8 mouse cellular contexts compared by ENCODE assay signal in the genomic region with DNA sequence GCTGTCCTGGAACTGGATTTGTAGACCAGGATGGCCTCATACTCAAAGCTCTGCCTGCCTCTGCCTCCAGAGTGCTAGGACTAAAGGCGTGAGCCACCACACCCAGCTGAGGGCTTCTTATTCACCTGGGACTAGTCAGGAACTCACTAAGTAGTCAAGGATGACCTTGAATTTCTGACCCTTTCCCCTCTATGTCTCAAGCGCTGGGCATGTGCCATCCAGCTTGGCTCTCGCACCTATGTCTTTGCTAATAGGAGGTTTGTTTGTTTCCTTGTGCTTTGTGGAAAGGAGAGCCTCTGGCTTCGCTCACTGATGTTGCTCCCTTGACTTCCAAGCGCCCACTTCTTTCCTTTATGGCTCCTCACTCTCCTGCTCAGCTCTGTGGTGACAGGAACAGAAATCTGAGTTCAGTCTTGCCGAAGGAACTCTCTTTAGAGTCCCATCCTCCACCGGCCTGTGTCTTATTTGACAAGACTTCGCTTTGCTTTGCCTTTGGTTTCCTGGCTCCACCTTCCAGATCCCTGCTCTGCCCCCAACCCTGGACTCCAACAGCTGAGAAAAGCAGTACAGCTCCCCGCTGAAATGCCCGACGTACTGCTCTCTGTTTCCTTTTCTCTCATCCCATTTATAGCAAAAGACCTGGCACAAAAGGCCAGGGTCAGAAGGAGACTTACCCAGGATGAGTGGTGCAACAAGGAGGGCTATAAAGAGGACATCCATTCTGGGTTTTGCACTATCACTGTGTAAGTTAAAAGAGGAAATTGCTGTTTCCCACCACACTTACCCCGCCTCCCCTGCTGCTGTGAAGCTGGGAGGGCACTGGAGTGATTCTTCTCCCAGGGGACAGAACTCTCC. TPM values are rescaled to one million over a fixed set of nuclear protein-coding genes. Genes with fewer than 3 reads are reported as not detected.
DNase-seq lines count a peak whose midpoint lies in the region; ATAC-seq and TF ChIP-seq lines count a peak whose summit lies in the region.

BC028528 (minus strand) TSS at position 795 of the 855 bp plus-strand sequence.

- H3K36me3 ChIP-seq in testis, adult 2 months (ENCODE audit: control insufficient read depth, insufficient read depth, low read length), result no peaks in the 10 kb centered on the region
- H3K36me3 ChIP-seq in embryonic facial prominence, embryonic 11.5 days (replicated peaks; ENCODE audit: control insufficient read depth, insufficient read depth, low read depth, low read length), result no peaks in the 10 kb centered on the region
- no peaks in the 10 kb centered on the region; the same call in 1 of the 2 replicates for H3K36me3 ChIP-seq in liver, adult 2 months (ENCODE audit: control insufficient read depth, insufficient read depth, low read length)
- H3K36me3 ChIP-seq in midbrain, embryonic 16.5 days (ENCODE audit: control insufficient read depth, insufficient read depth, low read length), result no peaks in the 10 kb centered on the region

- no peak within 1 kb of the TSS; the same call in none of the 2 replicates for H3K4me3 ChIP-seq in testis, adult 2 months (ENCODE audit: control insufficient read depth, low read depth, low read length)
- H3K4me3 ChIP-seq in embryonic facial prominence, embryonic 11.5 days (ENCODE audit: low read depth, low read length), result peak within 1 kb of the TSS; percentile 6; the same call in 1 of the 2 replicates
- peak within 1 kb of the TSS; percentile 12; the same call in 1 of the 2 replicates for H3K4me3 ChIP-seq in liver, adult 2 months (ENCODE audit: insufficient read depth, low read depth, low read length)
- H3K4me3 ChIP-seq in midbrain, embryonic 16.5 days (ENCODE audit: low read depth, low read length), result no peak within 1 kb of the TSS

- no peaks in the 10 kb centered on the region for H3K9me3 ChIP-seq in embryonic facial prominence, embryonic 11.5 days (replicated peaks; ENCODE audit: control insufficient read depth, low read length)
- no peaks in the 10 kb centered on the region for H3K9me3 ChIP-seq in midbrain, embryonic 16.5 days (replicated peaks; ENCODE audit: control insufficient read depth, low read length, poor library complexity, severe bottlenecking)

- no peak for ATAC-seq in embryonic facial prominence, embryonic 11.5 days (replicated peaks; ENCODE audit: insufficient number of reproducible peaks, low FRiP score, low TSS enrichment, low read depth)
- ATAC-seq in midbrain, embryonic 16.5 days, result no peak

- H3K4me1 ChIP-seq in testis, adult 2 months (ENCODE audit: control insufficient read depth, insufficient read depth, low read length), result peaks cover 5% of the 10 kb centered on the region
- H3K4me1 ChIP-seq in embryonic facial prominence, embryonic 11.5 days (ENCODE audit: control insufficient read depth, insufficient read depth, low read length), result peaks cover 2% of the 10 kb centered on the region
- H3K4me1 ChIP-seq in liver, adult 2 months (ENCODE audit: control insufficient read depth, insufficient read depth, low read length), result peaks cover 13% of the 10 kb centered on the region
- peaks cover 17% of the 10 kb centered on the region for H3K4me1 ChIP-seq in midbrain, embryonic 16.5 days (ENCODE audit: control insufficient read depth, insufficient read depth, low read length)

- peak within 1 kb of the TSS; percentile 51 for H3K9ac ChIP-seq in embryonic facial prominence, embryonic 11.5 days (replicated peaks; ENCODE audit: low read length)
- peak within 1 kb of the TSS; percentile 29; the same call in 1 of the 2 replicates for H3K9ac ChIP-seq in liver, adult 2 months (ENCODE audit: low read depth, low read length)
- no peak within 1 kb of the TSS for H3K9ac ChIP-seq in midbrain, embryonic 16.5 days (ENCODE audit: low read depth, low read length)

- intact Hi-C loops in heart, postnatal 10 days (cut with DNase I), result loop anchor here (2.0 kb wide), 1 partner anchor 15 kb away; no protein-coding TSS in a partner anchor

- 21% methylated on average over 12 of the region's 12 CpGs for WGBS in embryonic facial prominence, embryonic 11.5 days
- 47% methylated on average over 12 of the region's 12 CpGs for WGBS in liver, adult 2 months
- WGBS in midbrain, embryonic 16.5 days, result 27% methylated on average over 12 of the region's 12 CpGs

- no peak for TF ChIP-seq POLR2A in testis, adult 2 months (IDR thresholded peaks at IDR 0.05; ENCODE audit: control insufficient read depth, low read depth, low read length)
- TF ChIP-seq POLR2A in liver, adult 2 months (IDR thresholded peaks at IDR 0.05; ENCODE audit: extremely low read depth, insufficient read depth, low read length), result no peak

- no peak for DNase-seq in testis, postnatal 14 days (ENCODE audit: low spot score)
- DNase-seq in embryonic facial prominence, embryonic 11.5 days (ENCODE audit: low spot score), result peak; percentile 60
- DNase-seq in heart, postnatal 10 days, result peak; percentile 69 to 71
- DNase-seq in liver, adult 2 months (ENCODE audit: extremely low read depth, low read depth, low spot score), result peak; percentile 74
- DNase-seq in ovary, postnatal 36 days (ENCODE audit: low spot score), result no peak
- DNase-seq in cerebellum, postnatal 10 days, result no peak

- H3K27me3 ChIP-seq in testis, adult 2 months (ENCODE audit: control insufficient read depth, insufficient read depth, low read length), result no peaks in the 10 kb centered on the region
- H3K27me3 ChIP-seq in embryonic facial prominence, embryonic 11.5 days (ENCODE audit: control insufficient read depth, insufficient read depth, low read length), result no peaks in the 10 kb centered on the region
- no peaks in the 10 kb centered on the region for H3K27me3 ChIP-seq in liver, adult 2 months (ENCODE audit: control insufficient read depth, insufficient read depth, low read length)
- H3K27me3 ChIP-seq in midbrain, embryonic 16.5 days (ENCODE audit: control insufficient read depth, insufficient read depth, low read depth, low read length), result no peaks in the 10 kb centered on the region

- peak within 1 kb of the TSS; percentile 27 for H3K4me2 ChIP-seq in embryonic facial prominence, embryonic 11.5 days (ENCODE audit: low read depth, low read length)
- H3K4me2 ChIP-seq in midbrain, embryonic 16.5 days (ENCODE audit: low read length), result peak within 1 kb of the TSS; percentile 12; the same call in 1 of the 2 replicates

- H3K79me2 ChIP-seq in liver, adult 2 months (ENCODE audit: control insufficient read depth, insufficient read depth, low read length), result no peaks in the 10 kb centered on the region

- TF ChIP-seq CTCF in testis, adult 2 months (IDR thresholded peaks at IDR 0.05; ENCODE audit: control insufficient read depth, insufficient read depth, insufficient replicate concordance, low read depth, low read length), result no peak
- TF ChIP-seq CTCF in liver, adult 2 months (IDR thresholded peaks at IDR 0.05; ENCODE audit: low read depth, low read length), result no peak

- H3K27ac ChIP-seq in testis, adult 2 months (ENCODE audit: control insufficient read depth, insufficient read depth, low read depth, low read length), result peak within 1 kb of the TSS; percentile 73
- peak within 1 kb of the TSS; percentile 66; the same call in 1 of the 2 replicates for H3K27ac ChIP-seq in embryonic facial prominence, embryonic 11.5 days (replicated peaks; ENCODE audit: low read depth, low read length)
- H3K27ac ChIP-seq in liver, adult 2 months (replicated peaks; ENCODE audit: insufficient read depth, low read depth, low read length), result peak within 1 kb of the TSS; percentile 54
- no peak within 1 kb of the TSS; the same call in 1 of the 2 replicates for H3K27ac ChIP-seq in midbrain, embryonic 16.5 days (ENCODE audit: low read length)

RNA-seq across cellular contexts. Expression of gene BC028528, which starts in this region (rescaled TPM):
- 1.7 and 2.4 TPM in 2 replicates for polyA plus RNA-seq in testis, adult 2 months (2012; rRNA removed)
- polyA plus RNA-seq in embryonic facial prominence, embryonic 11.5 days (2014; fragmentation: Nextera tagmentation; extraction: Ambion mirVana), result 7.8 and 10.2 TPM in 2 replicates
- total RNA-seq in heart, postnatal 10 days (2021), result 10 to 100 TPM; 26.1 to 38.7 TPM
- total RNA-seq in liver, adult 2 months (2014; rRNA removed), result 3.7 and 5.3 TPM in 2 replicates
- polyA plus RNA-seq in liver, adult 2 months (2012; rRNA removed), result 0.72 and 0.98 TPM in 2 replicates
- polyA plus RNA-seq in midbrain, embryonic 16.5 days (2015; fragmentation: Nextera tagmentation; extraction: Ambion mirVana), result 18.2 and 18.5 TPM in 2 replicates

Comparison
In these comparisons a context has a peak if more than half of its experiments do, and no peak if none do; other contexts are left out.
1. H3K4me3 ChIP-seq: peak in embryonic facial prominence, embryonic 11.5 days (single experiment) and liver, adult 2 months (single experiment); none in testis, adult 2 months (single experiment) and midbrain, embryonic 16.5 days (single experiment).
2. DNase-seq: peak in embryonic facial prominence, embryonic 11.5 days (single experiment), heart, postnatal 10 days (2 of 2) and liver, adult 2 months (single experiment); none in testis, postnatal 14 days (single experiment), ovary, postnatal 36 days (single experiment) and cerebellum, postnatal 10 days (0 of 2).